Mouse (Mus musculus) heart, postnatal 25 days (tissue): Measurements from ENCODE around the gene Cdc34b. TPM values are rescaled to one million over a fixed set of nuclear protein-coding genes. Genes with fewer than 3 reads are reported as not detected.

Experiments
- DNase-seq: peaks from one replicate; pipeline ENCODE4 v3.0.0; 2022; ENCODE audit warnings: low spot score
- intact Hi-C: fragments of 180-260 bp; cut with DNase I; formaldehyde crosslinking; loops from one replicate; pipeline ENCODE4 v1.15.1; 2025
- total RNA-seq, 2 experiments: library from RNA; stranded (reverse); gene quantifications; 2 replicates each; pipeline ENCODE4 v1.2.3; 2021

The Cdc34b gene
- total RNA-seq, 2 experiments from 2014 or later, result 0.59 to 0.86 TPM

GRCm38 (mm10) chr11:94730261-94730660, 11.3 kb upstream of the Cdc34b start:
- intact Hi-C loops, result loop anchor here (1.0 to 10.0 kb wide), 2 partner anchors 56 to 205 kb away; partner anchors contain the start of gene Col1a1
- no peak for DNase-seq

GRCm38 (mm10) chr11:94731229-94731628, 10.4 kb upstream of the Cdc34b start:
- intact Hi-C loops, result loop anchor here (10.0 kb wide), 1 partner anchor 204 kb away; the partner anchor contains the start of gene Col1a1
- no peak for DNase-seq

GRCm38 (mm10) chr11:94732773-94733172, 8.8 kb upstream of the Cdc34b start:
- intact Hi-C loops, result loop anchor here (10.0 kb wide), 1 partner anchor 202 kb away; the partner anchor contains the start of gene Col1a1
- no peak for DNase-seq

- intact Hi-C loops, result loop anchor here (10.0 kb wide), 1 partner anchor 199 kb away; the partner anchor contains the start of gene Col1a1
- DNase-seq, result no peak
These were observed 5.8 kb upstream of the Cdc34b start for GRCm38 (mm10) chr11:94735746-94736145.

- intact Hi-C loops, result no loop called here
- no peak for DNase-seq
These were observed 11.5 kb downstream of the Cdc34b start for GRCm38 (mm10) chr11:94752946-94753713.

GRCm38 (mm10) chr11:94759916-94760315, 18.3 kb downstream of the Cdc34b start:
- DNase-seq, result no peak
- intact Hi-C loops, result no loop called here

GRCm38 (mm10) chr11:94760364-94760763, 18.8 kb downstream of the Cdc34b start:
- DNase-seq, result no peak
- intact Hi-C loops, result no loop called here

- intact Hi-C loops, result no loop called here
These were observed 19.2 kb downstream of the Cdc34b start for GRCm38 (mm10) chr11:94760799-94761198.

GRCm38 (mm10) chr11:94762281-94762680, 20.7 kb downstream of the Cdc34b start:
- DNase-seq, result no peak
- intact Hi-C loops, result no loop called here

More at GRCm38 (mm10) chr11:94760799-94761198, 19.2 kb downstream of the Cdc34b start:
- DNase-seq, result no peak

- intact Hi-C loops, result no loop called here
- no peak for DNase-seq
These were observed 21.2 kb downstream of the Cdc34b start for GRCm38 (mm10) chr11:94762775-94763174.

GRCm38 (mm10) chr11:94767241-94767640, 25.7 kb downstream of the Cdc34b start:
- DNase-seq, result no peak
- intact Hi-C loops, result no loop called here

GRCm38 (mm10) chr11:94772363-94773055, 30.9 kb downstream of the Cdc34b start:
- intact Hi-C loops, result no loop called here
- DNase-seq, result no peak

- intact Hi-C loops, result no loop called here
- DNase-seq, result no peak
These were observed 32.3 kb downstream of the Cdc34b start for GRCm38 (mm10) chr11:94773851-94774250.

GRCm38 (mm10) chr11:94774887-94775497, 33.4 kb downstream of the Cdc34b start:
- intact Hi-C loops, result no loop called here

GRCm38 (mm10) chr11:94782603-94783002, 41.0 kb downstream of the Cdc34b start, which contains the start of gene Tmem92:
Gene Tmem92 (minus strand): TSS chr11:94782703.
- intact Hi-C loops, result no loop called here

More at GRCm38 (mm10) chr11:94774887-94775497, 33.4 kb downstream of the Cdc34b start:
- DNase-seq, result no peak

GRCm38 (mm10) chr11:94785247-94785646, 43.7 kb downstream of the Cdc34b start:
- no peak for DNase-seq
- intact Hi-C loops, result loop anchor here (5.0 kb wide), 1 partner anchor 152 kb away; the partner anchor contains the start of gene Col1a1

More at GRCm38 (mm10) chr11:94782603-94783002, 41.0 kb downstream of the Cdc34b start, which contains the start of gene Tmem92:
- no peak for DNase-seq

- DNase-seq, result no peak
- intact Hi-C loops, result no loop called here
These were observed 50.1 kb downstream of the Cdc34b start for GRCm38 (mm10) chr11:94791700-94792099.
